Mouse (Mus musculus): Measurements from ENCODE around the gene Rtn4rl1. TPM values are rescaled to one million over a fixed set of nuclear protein-coding genes. Genes with fewer than 3 reads are reported as not detected.

The Rtn4rl1 gene
- polyA plus RNA-seq (2012; rRNA removed), result 2.8 and 3.7 TPM in 2 replicates

DNA sequence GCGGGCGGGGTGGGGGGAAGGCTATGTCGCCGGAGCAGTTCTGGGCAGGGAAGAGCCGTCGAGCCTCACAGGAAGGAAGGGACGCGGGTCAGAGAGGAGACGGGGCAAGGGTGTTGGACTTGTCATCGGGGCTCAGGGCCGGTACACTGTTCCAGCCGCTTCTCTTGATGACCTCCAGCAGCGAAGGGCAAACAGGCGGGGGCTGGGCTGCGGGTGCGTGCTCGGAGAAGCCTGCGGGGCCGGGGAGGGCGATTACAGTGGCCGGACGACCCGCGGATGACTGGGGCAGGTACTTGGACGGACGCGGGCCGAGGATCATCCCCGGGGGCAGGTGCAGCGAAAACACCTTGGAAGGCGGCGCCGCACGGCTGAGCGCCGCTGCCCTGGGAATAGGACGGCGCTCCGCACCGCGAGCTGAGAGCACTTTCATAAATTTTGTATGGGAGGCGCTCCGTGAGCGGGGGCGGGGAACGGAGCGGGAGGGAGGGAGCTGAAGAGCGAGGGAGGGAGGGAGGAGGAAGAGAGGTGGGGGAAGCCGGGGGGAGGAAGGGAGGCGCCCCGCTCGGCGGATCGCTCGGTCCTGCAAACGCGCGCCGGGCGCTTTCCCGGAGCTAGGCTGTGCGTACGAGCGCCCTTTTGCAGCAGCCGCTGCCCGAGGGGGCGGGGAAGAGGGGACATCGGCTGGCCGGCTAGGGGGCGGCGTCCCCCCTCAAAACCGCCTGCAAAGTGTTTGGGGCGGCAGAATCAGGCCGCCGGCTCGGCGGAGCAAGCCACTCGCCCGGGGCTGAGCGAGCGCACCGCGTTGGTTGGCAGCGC, at the start of gene Rtn4rl1:
Gene Rtn4rl1 (plus strand): TSS at position 528 of the 816 bp plus-strand sequence.

DNA sequence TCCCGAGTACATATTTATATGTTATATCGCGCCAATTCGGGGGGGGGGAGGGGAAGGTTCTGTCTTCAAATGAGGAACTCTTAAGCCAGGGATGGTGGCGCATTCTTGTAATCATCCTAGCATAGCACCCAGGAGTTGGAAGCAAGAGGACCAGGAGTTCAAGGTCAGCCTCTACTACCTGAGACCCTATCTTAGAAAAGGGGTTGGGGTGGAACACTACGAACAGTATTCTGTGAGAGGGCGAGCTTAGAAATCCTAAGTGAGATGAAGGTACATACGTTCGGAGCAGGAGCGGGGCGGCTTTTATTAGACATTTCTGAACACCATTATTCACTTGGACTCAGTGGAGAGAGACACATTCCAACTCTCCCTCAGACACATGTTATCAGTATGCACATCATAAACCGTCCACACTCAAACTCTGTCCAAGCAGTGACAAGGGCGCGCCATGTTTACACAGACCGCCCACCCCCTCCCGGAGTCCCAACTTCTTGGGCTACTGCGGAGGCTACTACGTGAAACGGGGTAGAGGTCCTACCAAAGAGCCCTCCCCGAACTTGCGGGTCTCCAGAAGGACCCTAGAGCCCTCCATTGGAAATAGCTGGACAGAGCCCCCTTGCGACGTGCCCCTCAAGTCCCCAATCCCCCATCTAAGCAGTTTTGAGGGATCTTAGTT, 24.0 kb upstream of the Rtn4rl1 start, which contains the start of gene Hic1:
Gene Hic1 (minus strand): TSS at position 115 of the 676 bp plus-strand sequence.

DNA sequence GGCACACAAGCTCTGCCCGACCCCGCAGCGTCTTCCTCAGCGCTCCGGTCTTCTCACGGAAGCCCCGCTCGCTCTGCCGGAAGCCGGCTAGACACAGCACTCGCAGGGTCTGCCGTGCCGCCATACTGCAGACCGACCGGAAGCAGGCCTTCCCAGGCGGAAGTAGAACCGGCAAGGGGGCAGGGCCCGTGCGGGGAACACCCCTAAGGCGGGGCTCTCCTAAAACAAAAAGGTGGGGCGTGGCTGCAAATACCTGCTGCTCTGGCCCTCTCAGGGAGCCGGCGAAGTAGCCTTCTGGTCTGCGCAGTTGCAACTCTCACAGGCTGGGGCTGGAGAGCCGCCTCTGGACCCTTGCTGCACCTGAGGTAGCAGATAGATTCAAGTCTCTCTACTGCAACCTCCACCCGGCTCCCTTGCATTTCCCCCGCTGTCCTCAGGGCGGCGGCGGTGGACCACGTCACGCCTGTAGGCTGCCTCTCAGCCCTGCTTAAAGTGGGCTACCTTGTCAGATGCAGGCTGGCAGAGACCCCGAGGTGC, 14.8 kb upstream of the Rtn4rl1 start, which contains the start of gene Ovca2:
Gene Ovca2 (minus strand): TSS at position 164 of the 537 bp plus-strand sequence.

DNA sequence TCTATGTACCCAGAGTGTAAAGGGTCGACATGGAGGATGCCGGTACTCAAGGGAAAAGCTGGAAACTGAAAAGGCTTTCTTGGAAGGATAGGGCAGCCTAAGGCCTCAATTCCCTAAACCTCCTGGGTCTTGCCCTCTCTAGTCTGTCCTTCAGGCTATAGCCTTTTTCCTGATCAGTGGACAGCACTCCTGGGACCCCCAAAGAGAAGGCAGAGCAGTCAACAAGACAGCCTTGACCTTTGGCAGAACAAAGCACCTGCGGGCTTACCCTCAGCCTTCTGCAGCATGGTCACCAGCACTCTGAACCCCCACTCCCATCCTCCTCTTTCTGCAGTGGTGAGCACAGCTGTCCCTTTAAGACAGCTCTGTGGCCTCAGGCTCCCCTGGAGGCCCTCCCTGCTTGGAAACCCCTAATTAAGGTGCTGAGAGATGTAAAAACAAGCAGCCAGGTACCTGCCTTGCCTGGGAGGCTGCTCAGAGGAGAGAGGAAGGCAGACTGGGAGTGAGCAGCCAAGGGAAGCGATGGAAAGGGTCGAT, 2.6 kb upstream of the Rtn4rl1 start, which contains the start of gene Dph1:
Gene Dph1 (minus strand): TSS at position 337 of the 537 bp plus-strand sequence.

Other genes with a start within 250 kb of the Rtn4rl1 start
- 11.7 and 15.2 TPM in 2 replicates for gene Hic1, start 24.3 kb upstream of the Rtn4rl1 start, polyA plus RNA-seq (2012; rRNA removed)
- gene Ovca2, start 14.9 kb upstream of the Rtn4rl1 start, polyA plus RNA-seq (2012; rRNA removed), result 4.6 and 5.3 TPM in 2 replicates
- 18.8 TPM in 2 replicates for gene Dph1, start 2.5 kb upstream of the Rtn4rl1 start, polyA plus RNA-seq (2012; rRNA removed)
- 5.4 and 6.1 TPM in 2 replicates for gene Rpa1, start 154.5 kb downstream of the Rtn4rl1 start, polyA plus RNA-seq (2012; rRNA removed)
- gene Smyd4, start 154.7 kb downstream of the Rtn4rl1 start, polyA plus RNA-seq (2012; rRNA removed), result 1.0 and 1.3 TPM in 2 replicates
- gene Serpinf1, start 228.9 kb downstream of the Rtn4rl1 start, polyA plus RNA-seq (2012; rRNA removed), result 32.6 and 42.4 TPM in 2 replicates
- gene Serpinf2, start 245.8 kb downstream of the Rtn4rl1 start, polyA plus RNA-seq (2012; rRNA removed), result 2.5 and 4.4 TPM in 2 replicates

Data from stomach, adult 2 months (tissue).